Mouse (Mus musculus) limb, embryonic 14.5 days (tissue): Measurements from ENCODE around the gene Tmod1. TPM values are rescaled to one million over a fixed set of nuclear protein-coding genes. Genes with fewer than 3 reads are reported as not detected.

Source experiments
- ATAC-seq: fragments of 200-750 bp; cut with Nextera tagmentation; 2 replicates; pipeline ENCODE4 v1.8.0; 2017; ENCODE audit warnings: low read depth, moderate number of reproducible peaks, moderate TSS enrichment; ENCODE audit not compliant: low FRiP score
- DNase-seq: peaks from one replicate; pipeline ENCODE4 v3.0.0-alpha.2; 2015; ENCODE audit warnings: low spot score
- H3K27ac ChIP-seq: fragments of 300-500 bp; sonication (generic); replicated peaks from 2 replicates; pipeline ENCODE4 v1.5.1; 2014; ENCODE audit warnings: low read depth, mild to moderate bottlenecking, low read length, moderate library complexity, mixed read lengths
- H3K27me3 ChIP-seq: fragments of 300-500 bp; sonication (generic); 2 replicates; pipeline ENCODE4 v1.6.1; 2014; ENCODE audit warnings: low read length, mixed read lengths; ENCODE audit not compliant: control insufficient read depth, insufficient read depth
- H3K36me3 ChIP-seq: fragments of 300-500 bp; sonication (generic); 2 replicates; pipeline ENCODE4 v1.6.1; 2014; ENCODE audit warnings: mild to moderate bottlenecking, low read length, moderate library complexity, mixed read lengths; ENCODE audit not compliant: control insufficient read depth, insufficient read depth
- H3K4me1 ChIP-seq: fragments of 300-500 bp; sonication (generic); 2 replicates; pipeline ENCODE4 v1.6.1; 2014; ENCODE audit warnings: antibody characterized with exemption, low read length, mixed read lengths; ENCODE audit not compliant: control insufficient read depth, insufficient read depth
- H3K4me2 ChIP-seq: fragments of 300-500 bp; sonication (generic); replicated peaks from 2 replicates; pipeline ENCODE4 v1.6.1; 2014; ENCODE audit warnings: low read depth, mild to moderate bottlenecking, low read length, moderate library complexity; ENCODE audit not compliant: severe bottlenecking
- H3K4me3 ChIP-seq: fragments of 300-500 bp; sonication (generic); replicated peaks from 2 replicates; pipeline ENCODE4 v1.5.1; 2014; ENCODE audit warnings: low read length
- H3K9ac ChIP-seq: fragments of 300-500 bp; sonication (generic); 2 replicates; pipeline ENCODE4 v1.6.1; 2014; ENCODE audit warnings: mild to moderate bottlenecking, low read depth, low read length, moderate library complexity; ENCODE audit not compliant: severe bottlenecking
- H3K9me3 ChIP-seq: fragments of 300-500 bp; sonication (generic); 2 replicates; pipeline ENCODE4 v1.6.1; 2016; ENCODE audit warnings: low read length; ENCODE audit not compliant: control insufficient read depth
- POLR2A ChIP-seq: fragments of 200-500 bp; IDR thresholded peaks from 2 replicates; pipeline ENCODE4 v1.8.0; 2012; ENCODE audit warnings: inconsistent platforms, mild to moderate bottlenecking, moderate library complexity, borderline replicate concordance; ENCODE audit not compliant: insufficient read depth, insufficient read length; ENCODE audit errors: extremely low read depth
- WGBS: fragments of 180-500 bp; shearing (Covaris S2); extraction: QIAGEN DNeasy Blood & Tissue Kit; methylation state at CpG from one replicate; pipeline ENCODE4 v1.1.7; 2014; 5-methylcytosine and 5-hydroxymethylcytosine counted together
- polyA plus RNA-seq, 2 experiments: library from polyadenylated mRNA; depleted of rRNA in 1 of 2; stranded (reverse) in 1 of 2; unstranded in 1 of 2; fragments of >200 nt; fragmentation: Nextera tagmentation in 1 of 2; extraction: Ambion mirVana in 1 of 2; gene quantifications; 2 replicates each; pipeline versions ENCODE4 v1.2.1 to v1.2.3; 2012 to 2014

The Tmod1 gene
- polyA plus RNA-seq, 2 experiments: 10.8 to 15.8 TPM

GRCm38 (mm10) chr4:46092429-46093076 lies 53.8 kb downstream of the Tmod1 start:
- no peak overlapping the region for H3K4me2 ChIP-seq
- H3K9me3 ChIP-seq: no peaks in the 10 kb centered on the region
- no peak for TF ChIP-seq POLR2A
- H3K9ac ChIP-seq: no peak overlapping the region
- DNase-seq: no peak
- no peaks in the 10 kb centered on the region for H3K36me3 ChIP-seq
- no peaks in the 10 kb centered on the region for H3K27me3 ChIP-seq
- WGBS: 80% methylated on average over 5 of the region's 5 CpGs
- no peak overlapping the region for H3K4me3 ChIP-seq
- H3K27ac ChIP-seq: no peak overlapping the region
- no peaks in the 10 kb centered on the region for H3K4me1 ChIP-seq
- no peak for ATAC-seq

GRCm38 (mm10) chr4:46094916-46095825 lies 56.4 kb downstream of the Tmod1 start:
- H3K9ac ChIP-seq: no peak overlapping the region
- ATAC-seq (0 out of 2 replicates have a peak, but pooled peaks have one; percentile 31), DNase-seq (peak; percentile 49)
- TF ChIP-seq POLR2A: no peak
- no peaks in the 10 kb centered on the region for H3K27me3 ChIP-seq
- H3K4me3 ChIP-seq: no peak overlapping the region
- 61% methylated on average over 15 of the region's 15 CpGs for WGBS
- H3K36me3 ChIP-seq: no peaks in the 10 kb centered on the region
- no peaks in the 10 kb centered on the region for H3K4me1 ChIP-seq
- no peak overlapping the region for H3K27ac ChIP-seq
- no peak overlapping the region for H3K4me2 ChIP-seq
- H3K9me3 ChIP-seq: no peaks in the 10 kb centered on the region

GRCm38 (mm10) chr4:46095826-46096159 lies 57.1 kb downstream of the Tmod1 start:
- no peaks in the 10 kb centered on the region for H3K27me3 ChIP-seq
- no peak overlapping the region for H3K4me2 ChIP-seq
- no peak overlapping the region for H3K9ac ChIP-seq
- no peak overlapping the region for H3K4me3 ChIP-seq
- WGBS: 91% methylated on average over 3 of the region's 3 CpGs
- H3K9me3 ChIP-seq: no peaks in the 10 kb centered on the region
- no peak overlapping the region for H3K27ac ChIP-seq
- no peaks in the 10 kb centered on the region for H3K36me3 ChIP-seq
- H3K4me1 ChIP-seq: peaks cover 5% of the 10 kb centered on the region; the same call in 1 of the 2 replicates
- ATAC-seq (no peak), DNase-seq (no peak)
- TF ChIP-seq POLR2A: no peak

- no peak for ATAC-seq
Measured at GRCm38 (mm10) chr4:46096546-46096945, 57.8 kb downstream of the Tmod1 start.

GRCm38 (mm10) chr4:46097591-46097990 lies 58.9 kb downstream of the Tmod1 start:
- ATAC-seq (no peak), DNase-seq (no peak)
- no peaks in the 10 kb centered on the region for H3K9me3 ChIP-seq
- peaks cover 10% of the 10 kb centered on the region; the same call in 1 of the 2 replicates for H3K4me1 ChIP-seq
- no peaks in the 10 kb centered on the region for H3K27me3 ChIP-seq
- 100% methylated on average over 2 of the region's 2 CpGs for WGBS
- no peak overlapping the region for H3K4me2 ChIP-seq
- no peak overlapping the region for H3K9ac ChIP-seq
- no peak overlapping the region for H3K27ac ChIP-seq
- no peak for TF ChIP-seq POLR2A
- H3K4me3 ChIP-seq: no peak overlapping the region
- H3K36me3 ChIP-seq: no peaks in the 10 kb centered on the region

More at GRCm38 (mm10) chr4:46096546-46096945, 57.8 kb downstream of the Tmod1 start:
- DNase-seq: no peak
- no peak overlapping the region for H3K9ac ChIP-seq
- TF ChIP-seq POLR2A: no peak
- H3K27ac ChIP-seq: no peak overlapping the region
- H3K27me3 ChIP-seq: no peaks in the 10 kb centered on the region
- no peaks in the 10 kb centered on the region for H3K36me3 ChIP-seq
- H3K4me2 ChIP-seq: no peak overlapping the region
- 83% methylated on average over 7 of the region's 7 CpGs for WGBS
- no peak overlapping the region for H3K4me3 ChIP-seq
- peaks cover 10% of the 10 kb centered on the region; the same call in 1 of the 2 replicates for H3K4me1 ChIP-seq
- H3K9me3 ChIP-seq: no peaks in the 10 kb centered on the region
